Mouse (Mus musculus) cerebellum, adult 18-20 months (tissue): ENCODE results near the gene Lbh.
A peak's percentile ranks its signal among the peaks of the same experiment; 100 is the strongest.

Source experiments
- DNase-seq, 2 experiments: peaks; one replicate each; pipeline ENCODE4 v3.0.0; 2021

Lbh gene

GRCm38 (mm10) chr17:72918053-72918452, at the start of gene Lbh:
Gene Lbh (plus strand): TSS chr17:72918305.
- peak; percentile 85 to 93 for DNase-seq

GRCm38 (mm10) chr17:72878979-72879378, 39.1 kb upstream of the Lbh start:
- DNase-seq: no peak

- DNase-seq: no peak
Observed at GRCm38 (mm10) chr17:72880156-72880555, 37.9 kb upstream of the Lbh start.

GRCm38 (mm10) chr17:72881051-72881450, 37.1 kb upstream of the Lbh start:
- no peak for DNase-seq

GRCm38 (mm10) chr17:72881804-72882203, 36.3 kb upstream of the Lbh start:
- no peak for DNase-seq

GRCm38 (mm10) chr17:72889556-72890397, 28.3 kb upstream of the Lbh start:
- DNase-seq: peak; percentile 55 to 67

- peak in 1 of 2 experiments; percentile 4 for DNase-seq
Observed at GRCm38 (mm10) chr17:72890398-72890898, 27.7 kb upstream of the Lbh start.

GRCm38 (mm10) chr17:72891556-72891955, 26.5 kb upstream of the Lbh start:
- DNase-seq: no peak

GRCm38 (mm10) chr17:72895506-72895905, 22.6 kb upstream of the Lbh start:
- no peak for DNase-seq

- no peak for DNase-seq
Observed at GRCm38 (mm10) chr17:72897076-72897475, 21.0 kb upstream of the Lbh start.

- no peak for DNase-seq
Observed at GRCm38 (mm10) chr17:72897961-72898360, 20.1 kb upstream of the Lbh start.

- DNase-seq: no peak
Observed at GRCm38 (mm10) chr17:72898775-72899174, 19.3 kb upstream of the Lbh start.

GRCm38 (mm10) chr17:72901021-72901420, 17.1 kb upstream of the Lbh start:
- DNase-seq: no peak

GRCm38 (mm10) chr17:72901705-72902104, 16.4 kb upstream of the Lbh start:
- DNase-seq: no peak

GRCm38 (mm10) chr17:72903321-72903720, 14.8 kb upstream of the Lbh start:
- DNase-seq: no peak

- DNase-seq: no peak
Observed at GRCm38 (mm10) chr17:72903921-72904421, 14.1 kb upstream of the Lbh start.

GRCm38 (mm10) chr17:72904873-72905272, 13.2 kb upstream of the Lbh start:
- no peak for DNase-seq

- DNase-seq: no peak
Observed at GRCm38 (mm10) chr17:72906231-72906896, 11.7 kb upstream of the Lbh start.

GRCm38 (mm10) chr17:72907211-72907610, 10.9 kb upstream of the Lbh start:
- no peak for DNase-seq

GRCm38 (mm10) chr17:72907777-72908176, 10.3 kb upstream of the Lbh start:
- no peak for DNase-seq

GRCm38 (mm10) chr17:72908561-72908960, 9.5 kb upstream of the Lbh start:
- no peak for DNase-seq

GRCm38 (mm10) chr17:72909061-72909852, 8.8 kb upstream of the Lbh start:
- DNase-seq: no peak

- no peak for DNase-seq
Observed at GRCm38 (mm10) chr17:72911283-72911682, 6.8 kb upstream of the Lbh start.
